Mouse (Mus musculus) left cerebral cortex, postnatal 10 days (tissue): ENCODE data around the gene Bmyc. TPM values are rescaled to one million over a fixed set of nuclear protein-coding genes. Genes with fewer than 3 reads are reported as not detected.
"Not testable (repeated sequence)": the region's sequence is repeated elsewhere in the genome, so short reads cannot be mapped to it uniquely, and the experiment has no call there.

Source experiments
- DNase-seq, 2 experiments: peaks; one replicate each; pipeline ENCODE4 v3.0.0; 2021 to 2022; ENCODE audit warnings: low spot score in 2 of 2, mixed read lengths in 1 of 2; ENCODE audit errors: extremely low spot score in 1 of 2
- intact Hi-C: fragments of 180-260 bp; cut with DNase I; formaldehyde crosslinking; loops from one replicate; pipeline ENCODE4 v1.15.1; 2025
- total RNA-seq, 2 experiments: library from RNA; stranded (reverse); gene quantifications; 2 replicates each; pipeline ENCODE4 v1.2.3; 2021

Gene Bmyc
- total RNA-seq, 2 experiments from 2014 or later = 80.8 to 95.4 TPM

DNA sequence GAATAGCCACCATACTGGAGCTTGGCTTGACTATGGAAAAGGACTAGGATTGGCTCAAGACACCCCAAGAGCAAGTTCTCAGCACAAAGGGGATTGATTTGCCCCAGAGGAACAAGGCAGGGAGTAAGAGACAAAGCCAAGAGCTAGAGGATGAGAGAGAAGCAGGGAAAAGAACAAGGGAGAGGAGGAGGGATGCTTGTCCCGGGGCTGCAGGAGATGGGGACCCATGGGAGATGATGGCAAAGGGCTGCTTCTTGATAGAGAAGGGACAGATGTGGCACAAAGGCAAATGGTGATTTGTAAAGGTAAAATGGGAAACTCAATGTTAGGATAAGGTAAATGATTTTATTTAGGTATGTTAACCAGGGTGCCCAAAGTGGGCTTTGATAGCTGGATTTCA is 2.5 kb downstream of the Bmyc start:
- intact Hi-C loops, DNase-seq: not testable (repeated sequence)

DNA sequence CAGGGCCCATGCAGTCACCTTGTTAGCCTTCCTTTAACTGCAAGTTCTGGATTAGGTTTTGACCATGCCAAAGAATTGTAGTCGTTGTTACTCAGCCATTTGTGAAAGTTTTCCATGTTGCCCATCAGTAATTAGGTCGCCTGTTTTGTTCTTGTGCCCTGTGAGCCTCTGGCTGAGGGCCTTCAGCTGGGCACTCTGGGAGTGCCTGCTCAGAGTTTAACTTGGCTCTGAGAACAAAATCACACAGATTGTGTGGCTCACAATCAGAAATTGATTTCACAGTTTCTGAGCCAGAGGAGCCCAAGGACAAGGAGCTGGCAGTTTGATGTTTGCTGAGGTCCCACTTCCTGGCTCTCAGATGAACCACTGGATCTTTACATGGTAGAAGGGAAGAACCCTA is 3.3 kb downstream of the Bmyc start:
- intact Hi-C loops, DNase-seq: not testable (repeated sequence)

DNA sequence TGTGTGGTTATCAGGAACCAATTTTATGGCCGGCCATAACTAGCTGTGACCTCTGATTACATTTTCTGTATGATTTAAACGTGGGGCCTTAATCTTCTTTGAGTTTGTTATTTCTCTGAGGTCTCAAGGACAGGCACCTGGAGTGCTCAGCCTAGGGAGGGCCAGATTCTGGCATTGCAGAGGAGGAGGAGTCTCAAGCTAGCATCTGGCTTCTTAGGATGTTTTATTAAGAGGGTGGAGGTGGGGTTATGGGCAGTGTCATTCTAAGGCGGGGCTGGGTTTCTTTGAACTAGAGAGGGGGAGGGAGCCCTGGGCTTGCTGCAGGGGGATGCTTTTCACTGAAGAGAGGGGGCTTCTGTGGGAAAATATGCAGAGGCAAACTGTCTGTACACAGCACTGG is 5.1 kb downstream of the Bmyc start:
- intact Hi-C loops, DNase-seq: not testable (repeated sequence)

DNA sequence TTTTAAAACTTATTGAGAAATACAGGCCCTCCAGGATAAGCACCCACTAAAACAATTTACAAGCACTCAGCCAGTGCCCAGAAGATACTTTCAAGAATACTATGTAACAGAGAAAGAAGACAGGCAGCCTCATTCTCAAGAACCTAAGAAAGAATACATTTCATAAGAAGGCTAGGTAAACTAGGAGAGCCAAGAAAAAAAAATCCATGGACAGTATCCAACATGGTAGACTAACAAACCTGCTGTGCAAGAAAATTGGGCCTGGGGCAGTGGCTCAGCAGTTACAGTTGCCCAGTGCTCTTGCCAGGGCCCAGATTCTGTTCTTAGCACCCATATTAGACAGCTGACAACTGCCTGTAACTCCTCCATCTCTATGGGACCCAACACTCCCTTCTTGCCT is 10.7 kb downstream of the Bmyc start:
- no peak for DNase-seq
- intact Hi-C loops = no loop called here

DNA sequence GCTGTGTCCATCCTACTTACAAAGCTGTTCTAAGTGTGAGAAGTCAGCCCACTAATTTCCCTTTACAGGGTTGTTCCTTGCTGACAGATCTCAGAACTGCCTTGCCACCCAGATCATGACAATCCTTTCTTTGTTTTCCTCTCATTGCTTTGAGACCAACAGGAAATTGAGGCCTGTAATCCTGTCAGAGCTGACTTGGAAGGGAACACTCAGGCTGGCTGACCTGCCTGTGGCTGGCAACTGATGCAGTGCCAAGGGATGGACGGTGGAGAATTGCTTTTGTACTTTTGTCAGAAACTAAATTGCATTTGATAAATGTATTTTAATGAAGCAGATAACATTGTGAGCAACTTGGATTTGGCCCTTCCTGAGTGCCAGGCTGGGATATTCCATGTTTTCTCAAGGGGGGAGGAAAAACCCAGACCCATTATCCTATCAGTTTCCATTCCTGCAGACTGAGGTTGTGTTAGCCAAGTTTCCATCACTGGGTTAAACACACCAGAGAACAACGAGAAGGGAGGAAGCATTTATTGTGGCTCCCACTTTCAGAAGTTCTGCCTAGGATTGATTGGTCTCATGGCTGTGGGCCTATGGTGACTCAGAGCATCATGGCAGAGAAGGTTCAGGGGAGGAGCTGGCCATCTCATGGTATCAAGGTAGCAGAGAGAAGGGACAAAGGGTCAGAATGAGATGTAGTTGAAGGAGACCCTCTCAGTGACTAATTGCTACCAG is 26.8 kb downstream of the Bmyc start:
- no peak for DNase-seq
- intact Hi-C loops = no loop called here

DNA sequence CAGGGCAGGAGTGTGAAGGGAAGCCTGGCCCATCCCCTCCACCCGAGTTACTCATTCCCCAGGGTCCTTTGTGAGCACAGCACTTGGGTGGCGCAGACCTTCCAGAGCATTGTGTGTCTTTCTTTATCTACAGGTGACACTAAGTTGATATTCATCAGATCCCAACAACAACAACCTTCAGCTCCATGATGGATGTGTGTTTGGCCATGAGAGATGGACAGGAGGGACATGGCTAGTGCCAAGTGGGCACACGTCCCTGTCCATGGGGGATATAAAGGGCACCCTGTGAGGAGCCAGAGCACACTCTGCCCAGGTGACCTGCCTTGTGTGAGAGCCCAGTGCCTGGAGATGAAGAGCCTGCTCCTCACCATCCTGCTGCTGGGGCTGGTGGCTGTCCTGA is 30.2 kb downstream of the Bmyc start, which contains the start of gene Obp2b:
Gene Obp2b (plus strand): TSS at position 301 of the 400 bp plus-strand sequence.
- intact Hi-C loops, DNase-seq: not testable (repeated sequence)

DNA sequence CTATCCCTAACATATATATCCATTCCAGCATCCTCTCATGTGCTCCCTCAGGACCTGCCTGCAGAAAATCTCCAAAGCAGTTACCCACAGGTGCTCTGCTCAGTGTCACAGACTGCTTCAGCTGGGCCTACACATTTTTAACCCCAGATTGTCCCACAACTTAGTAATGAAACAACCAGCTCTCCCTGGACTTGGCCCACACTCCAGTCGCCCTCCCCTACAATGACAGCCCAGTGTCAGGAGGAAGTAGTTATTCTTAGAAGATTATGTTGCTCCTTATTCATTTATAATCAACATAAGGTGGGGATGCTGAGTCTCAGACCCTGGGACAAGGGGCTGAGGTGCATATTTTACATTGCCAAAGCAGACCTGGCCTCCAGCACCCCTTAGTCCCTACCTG is 35.1 kb downstream of the Bmyc start:
- no peak for DNase-seq
- intact Hi-C loops = no loop called here

DNA sequence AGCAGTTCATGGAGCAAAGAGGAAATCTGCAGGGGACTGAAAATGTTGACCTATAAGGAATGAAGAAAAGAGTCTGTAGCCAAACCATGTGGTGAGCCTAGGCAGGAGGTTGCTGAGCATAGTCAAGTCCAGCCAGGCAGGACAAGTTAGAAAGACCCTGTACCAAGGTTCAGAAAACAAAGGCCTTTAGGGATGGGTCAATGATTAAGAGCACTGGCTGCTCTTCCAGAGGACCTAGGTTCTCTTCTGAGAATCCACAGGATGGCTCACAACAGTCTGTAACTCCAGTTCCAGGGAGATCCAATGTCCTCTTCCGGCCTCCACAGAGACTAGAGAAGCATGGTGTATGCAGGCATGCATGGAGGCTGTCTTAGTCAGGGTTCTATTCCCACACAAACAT is 47.7 kb downstream of the Bmyc start:
- DNase-seq = no peak
- intact Hi-C loops = no loop called here

Other genes starting within 250 kb of the Bmyc start
- gene Clic3, start 249.9 kb upstream of the Bmyc start, total RNA-seq = under 1 TPM in 1 of 2 experiments, not detected in 1; 0.87 TPM
- 10 to 100 TPM; 72.0 to 79.5 TPM for gene Paxx, start 245.6 kb upstream of the Bmyc start, total RNA-seq
- 1,000 to 10,000 TPM; 1,004 to 1,053 TPM for gene Ptgds, start 236.7 kb upstream of the Bmyc start, total RNA-seq
- gene Lcn12, start 212.8 kb upstream of the Bmyc start, total RNA-seq = not detected
- gene Fbxw5, start 206.0 kb upstream of the Bmyc start, total RNA-seq = 100 to 1,000 TPM; 127 TPM
- 1 to 10 TPM; 1.2 to 2.3 TPM for gene C8g, start 205.0 kb upstream of the Bmyc start, total RNA-seq
- 1 to 10 TPM; 7.8 to 8.6 TPM for gene Traf2, start 159.8 kb upstream of the Bmyc start, total RNA-seq
- gene Edf1, start 148.9 kb upstream of the Bmyc start, total RNA-seq = 100 to 1,000 TPM; 181 to 191 TPM
- gene Mamdc4, start 131.9 kb upstream of the Bmyc start, total RNA-seq = 1 to 10 TPM; 1.7 to 2.2 TPM
- 100 to 1,000 TPM; 103 to 105 TPM for gene Phpt1, start 131.5 kb upstream of the Bmyc start, total RNA-seq
- gene Ajm1, start 125.0 kb upstream of the Bmyc start, total RNA-seq = 100 to 1,000 TPM; 104 to 108 TPM
- 10 to 100 TPM; 81.8 to 96.7 TPM for gene Rabl6, start 98.2 kb upstream of the Bmyc start, total RNA-seq
- not detected for gene Ccdc183, start 89.1 kb upstream of the Bmyc start, total RNA-seq
- gene Tmem141, start 84.7 kb upstream of the Bmyc start, total RNA-seq = 10 to 100 TPM; 20.5 to 24.5 TPM
- gene Fcna, start 78.7 kb upstream of the Bmyc start, total RNA-seq = under 1 TPM; 0.69 to 0.99 TPM
- not detected for gene Lcn8, start 53.6 kb upstream of the Bmyc start, total RNA-seq
- gene Lcn5, start 48.8 kb upstream of the Bmyc start, total RNA-seq = not detected
- not detected for gene Lcn6, start 30.0 kb upstream of the Bmyc start, total RNA-seq
- gene Lcn10, start 24.0 kb upstream of the Bmyc start, total RNA-seq = not detected
- gene Obp2a, start 6.7 kb upstream of the Bmyc start, total RNA-seq = not detected
- gene Obp2b, start 30.3 kb downstream of the Bmyc start, total RNA-seq = not detected
- not detected for gene Lcn3, start 58.8 kb downstream of the Bmyc start, total RNA-seq
- not detected for gene Lcn11, start 70.3 kb downstream of the Bmyc start, total RNA-seq
- not detected for gene Gm13539, start 75.5 kb downstream of the Bmyc start, total RNA-seq
- gene Glt6d1, start 109.1 kb downstream of the Bmyc start, total RNA-seq = not detected
- gene Lcn9, start 116.4 kb downstream of the Bmyc start, total RNA-seq = not detected
- gene Sohlh1, start 140.5 kb downstream of the Bmyc start, total RNA-seq = not detected
- gene Kcnt1, start 157.0 kb downstream of the Bmyc start, total RNA-seq = 100 to 1,000 TPM in 1 of 2 experiments, 10 to 100 TPM in 1; 94.7 to 126 TPM